In genomic region chr19:56068854-56069253, GRCm38 (mm10) we compare ENCODE assay signal across 9 mouse cellular contexts.
DNase-seq lines count a peak whose midpoint lies in the region; ATAC-seq and TF ChIP-seq lines count a peak whose summit lies in the region.
"Had no signal": no experiment of that assay in that cellular context is flagged by ENCODE, and none has a peak within 500 bp of the region (broad histone marks: within the 10 kb centered on the region; RNA-seq: fewer than 3 reads in every experiment).

No protein-coding gene starts in this region.

- H3K4me1 ChIP-seq in intestine, embryonic 16.5 days (ENCODE audit: control insufficient read depth, insufficient read depth, low read length), result no peaks in the 10 kb centered on the region
- H3K4me1 ChIP-seq in intestine, embryonic 15.5 days (replicated peaks), result peaks cover 5% of the 10 kb centered on the region; the same call in 1 of the 2 replicates
- peaks cover 14% of the 10 kb centered on the region for H3K4me1 ChIP-seq in bone marrow macrophage, adult 2 months (ENCODE audit: control insufficient read depth, insufficient read depth, low read length)
- H3K4me1 ChIP-seq in hindbrain, embryonic 14.5 days (replicated peaks; ENCODE audit: control insufficient read depth, insufficient read depth, low read length), result peaks cover 9% of the 10 kb centered on the region; the same call in 1 of the 2 replicates

- 0 out of 2 replicates have a peak overlapping the region, but pooled peaks have one; percentile 3 for H3K4me2 ChIP-seq in intestine, embryonic 16.5 days (ENCODE audit: low read depth, low read length)
- H3K4me2 ChIP-seq in intestine, embryonic 15.5 days (replicated peaks), result no peak overlapping the region
- H3K4me2 ChIP-seq in hindbrain, embryonic 14.5 days (replicated peaks), result peak overlapping the region; percentile 12; the same call in 1 of the 2 replicates

- H3K4me3 ChIP-seq in intestine, embryonic 16.5 days (ENCODE audit: low read length), result no peak overlapping the region
- no peak overlapping the region for H3K4me3 ChIP-seq in intestine, embryonic 15.5 days (replicated peaks)
- H3K4me3 ChIP-seq in bone marrow macrophage, adult 2 months (ENCODE audit: insufficient read depth, low read length), result peak overlapping the region; percentile 36
- no peak overlapping the region for H3K4me3 ChIP-seq in hindbrain, embryonic 14.5 days (replicated peaks; ENCODE audit: low read length)

- no peak for ATAC-seq in intestine, embryonic 16.5 days
- ATAC-seq in intestine, embryonic 15.5 days, result no peak
- ATAC-seq in hindbrain, embryonic 14.5 days (ENCODE audit: low FRiP score), result no peak
- 0 out of 2 replicates have a peak, but pooled peaks have one; percentile 27 for ATAC-seq in neutrophil, adult 5-6 weeks (ENCODE audit: extremely low read depth, insufficient number of reproducible peaks, low FRiP score, poor library complexity, severe bottlenecking)
- ATAC-seq in activated CD4-positive, CD25-positive, alpha-beta regulatory T cell, adult 4 months, result no peak
- ATAC-seq: inflammation-experienced regulatory T-cells, adult 6 months had no signal

- no peaks in the 10 kb centered on the region for H3K36me3 ChIP-seq in intestine, embryonic 16.5 days (ENCODE audit: control insufficient read depth, insufficient read depth, low read length)
- H3K36me3 ChIP-seq in intestine, embryonic 15.5 days, result no peaks in the 10 kb centered on the region
- H3K36me3 ChIP-seq in hindbrain, embryonic 14.5 days (replicated peaks; ENCODE audit: control insufficient read depth, insufficient read depth), result no peaks in the 10 kb centered on the region

- H3K9me3 ChIP-seq in intestine, embryonic 16.5 days (ENCODE audit: control insufficient read depth, low read length), result no peaks in the 10 kb centered on the region
- no peaks in the 10 kb centered on the region for H3K9me3 ChIP-seq in intestine, embryonic 15.5 days
- no peaks in the 10 kb centered on the region for H3K9me3 ChIP-seq in hindbrain, embryonic 14.5 days (ENCODE audit: control insufficient read depth, low read length)

- no peak for TF ChIP-seq POLR2A in bone marrow macrophage, adult 2 months (IDR thresholded peaks at IDR 0.05; ENCODE audit: borderline replicate concordance, low read depth, low read length)

- 65% methylated on average over 12 of the region's 12 CpGs for WGBS in intestine, embryonic 16.5 days
- WGBS in intestine, embryonic 15.5 days, result 62% methylated on average over 12 of the region's 12 CpGs
- WGBS in hindbrain, embryonic 14.5 days, result 42% methylated on average over 12 of the region's 12 CpGs

- no peak for DNase-seq in hindbrain, embryonic 14.5 days (ENCODE audit: low spot score)
- no peak for DNase-seq in layer of hippocampus, adult 9-10 months (ENCODE audit: low spot score)
- DNase-seq in gastrocnemius, adult 18-20 months (ENCODE audit: low spot score), result no peak

- H3K27ac ChIP-seq in intestine, embryonic 16.5 days (ENCODE audit: low read length), result no peak overlapping the region
- H3K27ac ChIP-seq in intestine, embryonic 15.5 days, result no peak overlapping the region
- no peak overlapping the region for H3K27ac ChIP-seq in bone marrow macrophage, adult 2 months (ENCODE audit: insufficient read depth, low read depth, low read length)
- H3K27ac ChIP-seq in hindbrain, embryonic 14.5 days, result no peak overlapping the region

- no peak overlapping the region for H3K9ac ChIP-seq in intestine, embryonic 16.5 days (ENCODE audit: low read depth, low read length)
- no peak overlapping the region for H3K9ac ChIP-seq in intestine, embryonic 15.5 days
- 0 out of 2 replicates have a peak overlapping the region, but pooled peaks have one; percentile 20 for H3K9ac ChIP-seq in hindbrain, embryonic 14.5 days

- no peak for TF ChIP-seq CTCF in bone marrow macrophage, adult 2 months (IDR thresholded peaks at IDR 0.05; ENCODE audit: low read depth, low read length)

- H3K27me3 ChIP-seq in intestine, embryonic 16.5 days (replicated peaks; ENCODE audit: control insufficient read depth, insufficient read depth, low read length), result no peaks in the 10 kb centered on the region
- no peaks in the 10 kb centered on the region for H3K27me3 ChIP-seq in intestine, embryonic 15.5 days (replicated peaks)
- H3K27me3 ChIP-seq in hindbrain, embryonic 14.5 days (ENCODE audit: control insufficient read depth, insufficient read depth, low read length), result no peaks in the 10 kb centered on the region
